Mouse (Mus musculus): ENCODE data around the gene Dusp1. TPM values are rescaled to one million over a fixed set of nuclear protein-coding genes. Genes with fewer than 3 reads are reported as not detected.
A peak's percentile ranks its signal among the peaks of the same experiment; 100 is the strongest.

Dusp1 gene
- polyA plus RNA-seq, 1 experiment from 2014 or later, result 31.5 TPM

- TF ChIP-seq CTCF (IDR thresholded peaks at IDR 0.05; ENCODE audit: low read depth), result no peak
- H3K9ac ChIP-seq (ENCODE audit: low read depth, low read length), result no peak overlapping the region
- no peak overlapping the region for H3K27ac ChIP-seq
- 75% methylated on average over 5 of the region's 5 CpGs for WGBS
- H3K4me1 ChIP-seq (replicated peaks; ENCODE audit: insufficient read depth, low read length), result peaks cover 13% of the 10 kb centered on the region; the same call in 1 of the 2 replicates
- H3K9me3 ChIP-seq (replicated peaks; ENCODE audit: low read length), result no peaks in the 10 kb centered on the region
- no peak overlapping the region for H3K4me3 ChIP-seq (replicated peaks; ENCODE audit: low read depth, low read length)
- H3K27me3 ChIP-seq (ENCODE audit: insufficient read depth, low read length), result no peaks in the 10 kb centered on the region
- DNase-seq (ENCODE audit: low spot score) (no peak), ATAC-seq (replicated peaks; ENCODE audit: low FRiP score, low read depth) (no peak)
- H3K36me3 ChIP-seq (ENCODE audit: insufficient read depth, low read length), result no peaks in the 10 kb centered on the region
- H3K4me2 ChIP-seq (ENCODE audit: low read length), result no peak overlapping the region
Measured at GRCm38 (mm10) chr17:26534695-26535094, 27.2 kb downstream of the Dusp1 start.

- Histone ChIP-seq H3K9me3 (replicated peaks; ENCODE audit: low read length) (no peaks in the 10 kb centered on the region), H3K27ac (no peak overlapping the region), H3K4me2 (ENCODE audit: low read length) (no peak overlapping the region), H3K27me3 (ENCODE audit: insufficient read depth, low read length) (no peaks in the 10 kb centered on the region), H3K36me3 (ENCODE audit: insufficient read depth, low read length) (no peaks in the 10 kb centered on the region), H3K9ac (ENCODE audit: low read depth, low read length) (no peak overlapping the region), H3K4me1 (replicated peaks; ENCODE audit: insufficient read depth, low read length) (peaks cover 16% of the 10 kb centered on the region; the same call in 1 of the 2 replicates), H3K4me3 (replicated peaks; ENCODE audit: low read depth, low read length) (no peak overlapping the region)
- ATAC-seq (replicated peaks; ENCODE audit: low FRiP score, low read depth), result no peak
- 63% methylated on average over 5 of the region's 5 CpGs for WGBS
- DNase-seq (ENCODE audit: low spot score), result no peak
- no peak for TF ChIP-seq CTCF (IDR thresholded peaks at IDR 0.05; ENCODE audit: low read depth)
Measured at GRCm38 (mm10) chr17:26533871-26534372, 28.0 kb downstream of the Dusp1 start.

GRCm38 (mm10) chr17:26532476-26533045, 29.4 kb downstream of the Dusp1 start:
- DNase-seq (ENCODE audit: low spot score), result no peak
- Histone ChIP-seq H3K27me3 (ENCODE audit: insufficient read depth, low read length) (no peaks in the 10 kb centered on the region), H3K9ac (ENCODE audit: low read depth, low read length) (no peak overlapping the region), H3K27ac (no peak overlapping the region), H3K4me3 (replicated peaks; ENCODE audit: low read depth, low read length) (no peak overlapping the region), H3K36me3 (ENCODE audit: insufficient read depth, low read length) (no peaks in the 10 kb centered on the region), H3K4me2 (ENCODE audit: low read length) (no peak overlapping the region), H3K4me1 (replicated peaks; ENCODE audit: insufficient read depth, low read length) (peaks cover 14% of the 10 kb centered on the region; the same call in 1 of the 2 replicates), H3K9me3 (replicated peaks; ENCODE audit: low read length) (no peaks in the 10 kb centered on the region)
- no peak for ATAC-seq (replicated peaks; ENCODE audit: low FRiP score, low read depth)
- no peak for TF ChIP-seq CTCF (IDR thresholded peaks at IDR 0.05; ENCODE audit: low read depth)
- 56% methylated on average over 4 of the region's 4 CpGs for WGBS

GRCm38 (mm10) chr17:26531395-26532027, 30.4 kb downstream of the Dusp1 start:
- no peak for ATAC-seq (replicated peaks; ENCODE audit: low FRiP score, low read depth)
- no peak for TF ChIP-seq CTCF (IDR thresholded peaks at IDR 0.05; ENCODE audit: low read depth)
- Histone ChIP-seq H3K36me3 (ENCODE audit: insufficient read depth, low read length) (no peaks in the 10 kb centered on the region), H3K4me2 (ENCODE audit: low read length) (no peak overlapping the region), H3K9me3 (replicated peaks; ENCODE audit: low read length) (no peaks in the 10 kb centered on the region), H3K9ac (ENCODE audit: low read depth, low read length) (no peak overlapping the region), H3K4me3 (replicated peaks; ENCODE audit: low read depth, low read length) (no peak overlapping the region), H3K27ac (no peak overlapping the region), H3K4me1 (replicated peaks; ENCODE audit: insufficient read depth, low read length) (peaks cover 12% of the 10 kb centered on the region; the same call in 1 of the 2 replicates), H3K27me3 (ENCODE audit: insufficient read depth, low read length) (no peaks in the 10 kb centered on the region)
- WGBS, result 93% methylated on average over 7 of the region's 7 CpGs
- no peak for DNase-seq (ENCODE audit: low spot score)

- H3K9me3 ChIP-seq (replicated peaks; ENCODE audit: low read length), result no peaks in the 10 kb centered on the region
- DNase-seq (ENCODE audit: low spot score) (peak; percentile 36), ATAC-seq (replicated peaks; ENCODE audit: low FRiP score, low read depth) (no peak)
- no peak overlapping the region for H3K4me2 ChIP-seq (ENCODE audit: low read length)
- H3K4me1 ChIP-seq (replicated peaks; ENCODE audit: insufficient read depth, low read length), result peaks cover 12% of the 10 kb centered on the region; the same call in 1 of the 2 replicates
- no peaks in the 10 kb centered on the region for H3K36me3 ChIP-seq (ENCODE audit: insufficient read depth, low read length)
- H3K27me3 ChIP-seq (ENCODE audit: insufficient read depth, low read length), result no peaks in the 10 kb centered on the region
- no peak overlapping the region for H3K4me3 ChIP-seq (replicated peaks; ENCODE audit: low read depth, low read length)
- TF ChIP-seq CTCF (IDR thresholded peaks at IDR 0.05; ENCODE audit: low read depth), result no peak
- WGBS, result 38% methylated on average over 3 of the region's 3 CpGs
- H3K27ac ChIP-seq, result no peak overlapping the region
- no peak overlapping the region for H3K9ac ChIP-seq (ENCODE audit: low read depth, low read length)
Measured at GRCm38 (mm10) chr17:26530590-26531081, 31.3 kb downstream of the Dusp1 start.

GRCm38 (mm10) chr17:26529791-26530241, 32.1 kb downstream of the Dusp1 start:
- no peak for ATAC-seq (replicated peaks; ENCODE audit: low FRiP score, low read depth)
- H3K36me3 ChIP-seq (ENCODE audit: insufficient read depth, low read length), result no peaks in the 10 kb centered on the region
- peaks cover 12% of the 10 kb centered on the region; the same call in 1 of the 2 replicates for H3K4me1 ChIP-seq (replicated peaks; ENCODE audit: insufficient read depth, low read length)
- no peak overlapping the region for H3K4me3 ChIP-seq (replicated peaks; ENCODE audit: low read depth, low read length)
- H3K9me3 ChIP-seq (replicated peaks; ENCODE audit: low read length), result no peaks in the 10 kb centered on the region
- TF ChIP-seq CTCF (IDR thresholded peaks at IDR 0.05; ENCODE audit: low read depth), result no peak
- H3K4me2 ChIP-seq (ENCODE audit: low read length), result no peak overlapping the region
- no peaks in the 10 kb centered on the region for H3K27me3 ChIP-seq (ENCODE audit: insufficient read depth, low read length)
- 65% methylated on average over 5 of the region's 5 CpGs for WGBS
- no peak for DNase-seq (ENCODE audit: low spot score)
- no peak overlapping the region for H3K27ac ChIP-seq
- no peak overlapping the region for H3K9ac ChIP-seq (ENCODE audit: low read depth, low read length)

All from kidney, postnatal 0 days (tissue).